ENCODE assay signal across 9 mouse cellular contexts in the genomic region with DNA sequence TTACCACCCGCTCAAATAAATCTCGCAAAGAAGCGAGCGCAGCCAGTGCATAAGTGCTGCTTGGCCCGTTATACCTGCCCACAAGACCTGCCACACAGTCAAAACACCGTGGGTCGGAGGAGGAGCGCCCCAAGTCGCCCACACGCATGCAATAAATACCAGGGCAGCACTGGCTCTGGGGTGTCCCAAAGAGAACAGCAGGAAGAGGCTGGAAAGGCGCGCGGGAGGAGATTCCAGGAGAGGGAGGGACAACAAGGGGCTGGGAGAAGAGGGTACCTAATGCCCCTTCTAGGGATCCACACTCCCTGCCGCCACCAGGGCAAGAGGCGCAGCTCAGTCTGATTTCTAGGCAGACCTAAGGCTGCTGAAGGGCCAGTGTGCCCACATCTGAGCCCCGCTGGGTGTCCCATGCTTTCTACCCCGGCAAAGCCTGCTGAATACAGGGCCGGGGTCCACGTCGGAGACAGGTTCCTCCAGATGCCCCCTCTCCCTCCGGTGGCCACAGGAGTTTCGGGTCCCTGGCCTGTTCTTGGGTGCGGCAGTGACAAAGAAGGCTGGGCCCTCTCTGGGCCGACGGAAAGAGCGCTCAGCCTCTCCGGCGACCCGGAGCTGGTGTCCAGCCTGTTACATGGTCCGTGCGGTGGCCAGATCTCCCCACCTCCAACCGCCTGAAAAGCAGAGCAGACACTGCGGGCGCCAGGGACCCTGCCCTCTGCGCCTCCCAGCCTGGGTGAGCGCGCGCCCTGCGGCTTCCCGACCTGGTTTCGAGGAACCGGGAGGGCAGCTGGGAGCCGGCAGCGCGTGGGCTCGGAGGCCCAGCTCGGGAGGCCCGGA. TPM values are rescaled to one million over a fixed set of nuclear protein-coding genes. Genes with fewer than 3 reads are reported as not detected.
DNase-seq lines count a peak whose midpoint lies in the region; ATAC-seq lines count a peak whose summit lies in the region.
"Had no signal": no experiment of that assay in that cellular context is flagged by ENCODE, and none has a peak within 500 bp of the region (broad histone marks: within the 10 kb centered on the region; RNA-seq: fewer than 3 reads in every experiment).

No protein-coding gene starts in this region.

- under 1% methylated on average over 48 of the region's 48 CpGs for WGBS in hindbrain, embryonic 11.5 days
- WGBS in midbrain, embryonic 12.5 days = under 1% methylated on average over 48 of the region's 48 CpGs

- peak; percentile 41 for DNase-seq in gastrocnemius, postnatal 14 days
- no peak for DNase-seq in gastrocnemius, postnatal 10 days
- DNase-seq in MN1 (ENCODE audit: low spot score) = peak; percentile 75
- DNase-seq in hindbrain, embryonic 11.5 days (ENCODE audit: low spot score) = peak; percentile 58
- DNase-seq in layer of hippocampus, postnatal 25 days (ENCODE audit: extremely low spot score in 1 of 2, low spot score in 1 of 2) = no peak
- no peak for DNase-seq in cerebellum, postnatal 36 days
- no peak for DNase-seq in layer of hippocampus, postnatal 36 days

- no peaks in the 10 kb centered on the region for H3K9me3 ChIP-seq in hindbrain, embryonic 11.5 days (ENCODE audit: control insufficient read depth, low read length)
- no peaks in the 10 kb centered on the region for H3K9me3 ChIP-seq in midbrain, embryonic 12.5 days

- peak overlapping the region; percentile 91 for H3K4me3 ChIP-seq in hindbrain, embryonic 11.5 days (ENCODE audit: low read depth, low read length)
- H3K4me3 ChIP-seq in midbrain, embryonic 12.5 days = peak overlapping the region; percentile 86

- H3K36me3 ChIP-seq in hindbrain, embryonic 11.5 days (ENCODE audit: control insufficient read depth, insufficient read depth, low read length) = no peaks in the 10 kb centered on the region
- H3K36me3 ChIP-seq in midbrain, embryonic 12.5 days = 0 out of 2 replicates have a peak, but pooled peaks cover under 1% of the 10 kb centered on the region

- peak overlapping the region; percentile 96 for H3K27ac ChIP-seq in hindbrain, embryonic 11.5 days (ENCODE audit: low read depth, low read length)
- H3K27ac ChIP-seq in midbrain, embryonic 12.5 days (replicated peaks) = peak overlapping the region; percentile 98

- peak overlapping the region; percentile 93 for H3K9ac ChIP-seq in hindbrain, embryonic 11.5 days (ENCODE audit: low read depth, low read length)
- peak overlapping the region; percentile 94 for H3K9ac ChIP-seq in midbrain, embryonic 12.5 days (replicated peaks)

- peak; percentile 20 for ATAC-seq in hindbrain, embryonic 11.5 days (ENCODE audit: low FRiP score)
- ATAC-seq in midbrain, embryonic 12.5 days (ENCODE audit: low FRiP score, low read depth) = no peak; the same call in 1 of the 2 replicates

- peak overlapping the region; percentile 91 for H3K4me2 ChIP-seq in hindbrain, embryonic 11.5 days (replicated peaks; ENCODE audit: low read depth, low read length)
- H3K4me2 ChIP-seq in midbrain, embryonic 12.5 days (replicated peaks) = peak overlapping the region; percentile 70

- intact Hi-C loops in gastrocnemius, postnatal 14 days (cut with DNase I; ENCODE audit: low total_unique reads) = loop anchor here (5.0 kb wide), 1 partner anchor 68 kb away; no protein-coding TSS in a partner anchor

- peaks cover 18% of the 10 kb centered on the region for H3K4me1 ChIP-seq in hindbrain, embryonic 11.5 days (replicated peaks; ENCODE audit: control insufficient read depth, insufficient read depth, low read length)
- peaks cover 66% of the 10 kb centered on the region for H3K4me1 ChIP-seq in midbrain, embryonic 12.5 days

- H3K27me3 ChIP-seq in hindbrain, embryonic 11.5 days (ENCODE audit: control insufficient read depth, insufficient read depth, low read length) = peaks cover 41% of the 10 kb centered on the region
- peaks cover 68% of the 10 kb centered on the region for H3K27me3 ChIP-seq in midbrain, embryonic 12.5 days

RNA-seq across cellular contexts. Expression of a gene that starts 0.7 kb away (rescaled TPM):
- total RNA-seq in gastrocnemius, postnatal 14 days (2021) = 10 to 100 TPM in 1 of 2 experiments, 1 to 10 TPM in 1; 9.6 to 12.4 TPM
- 10 to 100 TPM; 16.0 to 27.5 TPM for total RNA-seq in gastrocnemius, postnatal 10 days (2021)
- polyA plus RNA-seq in hindbrain, embryonic 11.5 days (2014; fragmentation: Nextera tagmentation; extraction: Ambion mirVana) = 14.0 and 15.9 TPM in 2 replicates
- 23.3 and 24.9 TPM in 2 replicates for polyA plus RNA-seq in midbrain, embryonic 12.5 days (2016; fragmentation: Nextera tagmentation; extraction: Ambion mirVana)
- total RNA-seq in layer of hippocampus, postnatal 25 days (2021) = under 1 TPM; 0.42 to 0.54 TPM
- under 1 TPM; 0.38 to 0.60 TPM for total RNA-seq in layer of hippocampus, postnatal 36 days (2021)
- polyA plus RNA-seq: erythroblast, embryonic 14.5 days had no signal

Comparison
In these comparisons a context has a peak if more than half of its experiments do, and no peak if none do; other contexts are left out.
1. DNase-seq: peak in gastrocnemius, postnatal 14 days (single experiment), MN1 (single experiment) and hindbrain, embryonic 11.5 days (single experiment); none in gastrocnemius, postnatal 10 days (single experiment), layer of hippocampus, postnatal 25 days (0 of 2), cerebellum, postnatal 36 days (0 of 2) and layer of hippocampus, postnatal 36 days (0 of 2).
2. RNA of a gene that starts 0.7 kb away (total RNA-seq): 16.0 to 27.5 TPM in gastrocnemius, postnatal 10 days and 9.6 to 12.4 TPM in gastrocnemius, postnatal 14 days; 0.38 to 0.60 TPM in layer of hippocampus, postnatal 36 days and 0.42 to 0.54 TPM in layer of hippocampus, postnatal 25 days; every median in the first group is over 4 times any median in the second.